29 mouse cellular contexts compared by ENCODE assay signal in genomic region chr4:39368159-39368558, GRCm38 (mm10).
DNase-seq lines count a peak whose midpoint lies in the region; ATAC-seq and TF ChIP-seq lines count a peak whose summit lies in the region.
"Had no signal": no experiment of that assay in that cellular context is flagged by ENCODE, and none has a peak within 500 bp of the region (broad histone marks: within the 10 kb centered on the region; RNA-seq: fewer than 3 reads in every experiment).

No protein-coding gene starts in this region.

- no peak for ATAC-seq in hindbrain, postnatal 0 days
- no peak for ATAC-seq in hindbrain, embryonic 14.5 days (ENCODE audit: low FRiP score)
- no peak for ATAC-seq in midbrain, embryonic 14.5 days (ENCODE audit: low FRiP score, low TSS enrichment)
- no peak for ATAC-seq in midbrain, embryonic 13.5 days
- ATAC-seq: activated CD4-positive, CD25-positive, alpha-beta regulatory T cell, adult 4 months had no signal

- peak; percentile 5 to 11 for DNase-seq in cerebellum, postnatal 10 days
- no peak for DNase-seq in cerebellum, adult 11 months
- DNase-seq in hindbrain, postnatal 0 days (ENCODE audit: low spot score): peak; percentile 42
- DNase-seq in hindbrain, embryonic 14.5 days (ENCODE audit: low spot score): no peak
- peak; percentile 34 for DNase-seq in midbrain, embryonic 14.5 days
- no peak for DNase-seq in adrenal gland, adult 18-20 months (ENCODE audit: low spot score in 2 of 2)
- DNase-seq: adrenal gland, adult 8-10 months; cerebellum, adult 18-20 months; gastrocnemius, postnatal 10 days; heart, postnatal 36 days; kidney, adult 2 months; kidney, postnatal 4 days; layer of hippocampus, adult 9-11 months; liver; retina, postnatal 1 day; right cerebral cortex, postnatal 14 days; thymus, postnatal 14 days had no signal

- peak; percentile 52 for TF ChIP-seq CTCF in hindbrain, postnatal 0 days (IDR thresholded peaks at IDR 0.05; ENCODE audit: low read depth)

- H3K27me3 ChIP-seq in hindbrain, postnatal 0 days (ENCODE audit: insufficient read depth, low read length): no peaks in the 10 kb centered on the region
- no peaks in the 10 kb centered on the region for H3K27me3 ChIP-seq in hindbrain, embryonic 14.5 days (ENCODE audit: control insufficient read depth, insufficient read depth, low read length)
- H3K27me3 ChIP-seq in midbrain, embryonic 14.5 days (ENCODE audit: control insufficient read depth, insufficient read depth, low read length): no peaks in the 10 kb centered on the region
- no peaks in the 10 kb centered on the region for H3K27me3 ChIP-seq in midbrain, embryonic 13.5 days
- H3K27me3 ChIP-seq: CH12.LX; embryonic facial prominence, embryonic 15.5 days; heart, embryonic 15.5 days; hindbrain, embryonic 12.5 days; lung, embryonic 15.5 days; neural tube, embryonic 15.5 days; stomach, embryonic 15.5 days had no signal

- no peak overlapping the region for H3K9ac ChIP-seq in hindbrain, postnatal 0 days (replicated peaks; ENCODE audit: low read length)
- H3K9ac ChIP-seq in hindbrain, embryonic 14.5 days: no peak overlapping the region
- H3K9ac ChIP-seq in midbrain, embryonic 14.5 days (replicated peaks; ENCODE audit: low read length): no peak overlapping the region
- H3K9ac ChIP-seq in midbrain, embryonic 13.5 days (replicated peaks): no peak overlapping the region
- H3K9ac ChIP-seq: embryonic facial prominence, embryonic 15.5 days; heart, embryonic 15.5 days; hindbrain, embryonic 12.5 days; liver, embryonic 14.5 days; lung, embryonic 15.5 days; neural tube, embryonic 15.5 days; stomach, embryonic 15.5 days had no signal

- H3K9me3 ChIP-seq in hindbrain, postnatal 0 days (ENCODE audit: low read length): no peaks in the 10 kb centered on the region
- H3K9me3 ChIP-seq in hindbrain, embryonic 14.5 days (ENCODE audit: control insufficient read depth, low read length): no peaks in the 10 kb centered on the region
- H3K9me3 ChIP-seq in midbrain, embryonic 14.5 days (ENCODE audit: control insufficient read depth, low read length): no peaks in the 10 kb centered on the region
- H3K9me3 ChIP-seq in midbrain, embryonic 13.5 days: no peaks in the 10 kb centered on the region
- H3K9me3 ChIP-seq: embryonic facial prominence, embryonic 10.5 days; embryonic facial prominence, embryonic 15.5 days; heart, embryonic 15.5 days; hindbrain, embryonic 12.5 days; lung, embryonic 15.5 days; midbrain, embryonic 10.5 days; neural tube, embryonic 15.5 days; stomach, embryonic 15.5 days had no signal

- no peaks in the 10 kb centered on the region for H3K4me1 ChIP-seq in hindbrain, postnatal 0 days (ENCODE audit: insufficient read depth, low read length)
- H3K4me1 ChIP-seq in hindbrain, embryonic 14.5 days (replicated peaks; ENCODE audit: control insufficient read depth, insufficient read depth, low read length): no peaks in the 10 kb centered on the region
- H3K4me1 ChIP-seq in midbrain, embryonic 14.5 days (ENCODE audit: control insufficient read depth, insufficient read depth, low read length): no peaks in the 10 kb centered on the region
- H3K4me1 ChIP-seq in midbrain, embryonic 13.5 days (replicated peaks): no peaks in the 10 kb centered on the region
- H3K4me1 ChIP-seq: embryonic facial prominence, embryonic 10.5 days; embryonic facial prominence, embryonic 15.5 days; heart, embryonic 15.5 days; hindbrain, embryonic 12.5 days; lung, embryonic 15.5 days; midbrain, embryonic 10.5 days; neural tube, embryonic 15.5 days; stomach, embryonic 15.5 days had no signal

- no peak overlapping the region for H3K4me3 ChIP-seq in hindbrain, postnatal 0 days (ENCODE audit: low read length)
- H3K4me3 ChIP-seq in hindbrain, embryonic 14.5 days (replicated peaks; ENCODE audit: low read length): no peak overlapping the region
- no peak overlapping the region for H3K4me3 ChIP-seq in midbrain, embryonic 14.5 days (replicated peaks; ENCODE audit: low read depth, low read length)
- no peak overlapping the region for H3K4me3 ChIP-seq in midbrain, embryonic 13.5 days (replicated peaks)
- H3K4me3 ChIP-seq: embryonic facial prominence, embryonic 10.5 days; embryonic facial prominence, embryonic 15.5 days; heart, embryonic 15.5 days; hindbrain, embryonic 12.5 days; lung, embryonic 15.5 days; midbrain, embryonic 10.5 days; neural tube, embryonic 15.5 days; stomach, embryonic 15.5 days had no signal

- H3K36me3 ChIP-seq in hindbrain, postnatal 0 days (ENCODE audit: insufficient read depth, low read length): no peaks in the 10 kb centered on the region
- H3K36me3 ChIP-seq in hindbrain, embryonic 14.5 days (replicated peaks; ENCODE audit: control insufficient read depth, insufficient read depth): no peaks in the 10 kb centered on the region
- no peaks in the 10 kb centered on the region for H3K36me3 ChIP-seq in midbrain, embryonic 14.5 days (ENCODE audit: control insufficient read depth, insufficient read depth, low read length)
- H3K36me3 ChIP-seq in midbrain, embryonic 13.5 days: no peaks in the 10 kb centered on the region
- H3K36me3 ChIP-seq: embryonic facial prominence, embryonic 10.5 days; embryonic facial prominence, embryonic 15.5 days; heart, embryonic 15.5 days; hindbrain, embryonic 12.5 days; lung, embryonic 15.5 days; midbrain, embryonic 10.5 days; neural tube, embryonic 15.5 days; stomach, embryonic 15.5 days had no signal

- 78% methylated on average over 3 of the region's 3 CpGs for WGBS in hindbrain, postnatal 0 days
- WGBS in hindbrain, embryonic 14.5 days: 90% methylated on average over 3 of the region's 3 CpGs
- 92% methylated on average over 3 of the region's 3 CpGs for WGBS in midbrain, embryonic 14.5 days
- WGBS in midbrain, embryonic 13.5 days: 88% methylated on average over 3 of the region's 3 CpGs

- H3K27ac ChIP-seq in hindbrain, postnatal 0 days: no peak overlapping the region
- no peak overlapping the region for H3K27ac ChIP-seq in hindbrain, embryonic 14.5 days
- no peak overlapping the region for H3K27ac ChIP-seq in midbrain, embryonic 14.5 days (replicated peaks; ENCODE audit: low read depth, low read length)
- H3K27ac ChIP-seq in midbrain, embryonic 13.5 days: no peak overlapping the region
- H3K27ac ChIP-seq: embryonic facial prominence, embryonic 10.5 days; embryonic facial prominence, embryonic 15.5 days; heart, embryonic 15.5 days; hindbrain, embryonic 12.5 days; liver, embryonic 14.5 days; lung, embryonic 15.5 days; midbrain, embryonic 10.5 days; neural tube, embryonic 15.5 days; stomach, embryonic 15.5 days had no signal

- H3K4me2 ChIP-seq in hindbrain, postnatal 0 days (ENCODE audit: low read depth, low read length): no peak overlapping the region
- H3K4me2 ChIP-seq in hindbrain, embryonic 14.5 days (replicated peaks): no peak overlapping the region
- H3K4me2 ChIP-seq in midbrain, embryonic 14.5 days (ENCODE audit: low read length): no peak overlapping the region
- H3K4me2 ChIP-seq in midbrain, embryonic 13.5 days (replicated peaks): no peak overlapping the region
- H3K4me2 ChIP-seq: embryonic facial prominence, embryonic 15.5 days; heart, embryonic 15.5 days; hindbrain, embryonic 12.5 days; lung, embryonic 15.5 days; neural tube, embryonic 15.5 days; stomach, embryonic 15.5 days had no signal

Comparison
In these comparisons a context has a peak if more than half of its experiments do, and no peak if none do; other contexts are left out.
1. DNase-seq: peak in cerebellum, postnatal 10 days (2 of 2), hindbrain, postnatal 0 days (single experiment) and midbrain, embryonic 14.5 days (single experiment); none in cerebellum, adult 11 months (single experiment), hindbrain, embryonic 14.5 days (single experiment) and adrenal gland, adult 18-20 months (0 of 2).